Mouse (Mus musculus): ENCODE measurements around the gene Slc35b2. TPM values are rescaled to one million over a fixed set of nuclear protein-coding genes. Genes with fewer than 3 reads are reported as not detected.

The Slc35b2 gene
- polyA plus RNA-seq (2015; fragmentation: Nextera tagmentation; extraction: Ambion mirVana), result 143 and 167 TPM in 2 replicates

DNA sequence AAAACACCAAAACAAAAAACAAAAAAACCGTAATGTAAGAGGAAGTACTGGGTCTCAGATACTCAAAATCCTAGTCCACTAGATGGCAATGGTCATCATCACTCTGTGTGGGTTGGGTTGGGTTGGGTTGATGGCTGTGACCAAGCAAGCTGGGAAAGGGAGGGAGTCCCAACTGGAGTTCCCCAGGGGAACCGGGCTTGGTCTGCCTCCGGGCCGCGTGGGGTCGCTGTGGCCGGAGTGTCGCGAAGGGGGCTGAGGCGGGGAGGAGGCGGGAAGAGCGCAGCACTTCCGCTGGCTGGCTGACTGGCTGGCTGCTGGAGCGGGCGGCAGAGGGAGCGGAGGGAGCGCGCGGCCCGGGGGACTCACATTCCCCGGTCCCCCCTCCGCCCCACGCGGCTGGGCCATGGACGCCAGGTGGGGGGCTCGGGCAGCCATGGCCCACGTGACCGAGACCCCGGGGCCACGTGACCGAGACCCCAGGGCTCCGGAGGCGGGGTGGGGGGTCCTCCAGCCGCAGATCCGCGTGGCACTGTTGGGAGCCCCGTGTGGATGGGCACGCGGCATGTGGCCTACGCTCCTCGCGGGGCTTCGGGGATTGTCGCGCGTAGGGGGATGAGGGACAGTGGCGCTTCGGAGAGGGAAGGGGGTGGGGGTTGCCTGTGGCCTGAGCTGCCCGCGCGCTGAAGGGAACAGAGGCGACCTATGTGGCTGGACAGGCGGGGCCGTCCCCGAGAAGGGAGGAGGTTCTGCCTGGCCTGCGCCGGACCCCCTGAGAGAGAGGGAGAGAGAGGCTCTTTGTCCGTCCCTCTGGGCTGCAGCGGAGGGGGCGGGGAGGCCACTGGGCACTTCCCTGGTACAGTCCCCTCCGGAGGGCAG lies at the start of gene Slc35b2:
Gene Slc35b2 (plus strand): TSS at position 220 of the 876 bp plus-strand sequence.

DNA sequence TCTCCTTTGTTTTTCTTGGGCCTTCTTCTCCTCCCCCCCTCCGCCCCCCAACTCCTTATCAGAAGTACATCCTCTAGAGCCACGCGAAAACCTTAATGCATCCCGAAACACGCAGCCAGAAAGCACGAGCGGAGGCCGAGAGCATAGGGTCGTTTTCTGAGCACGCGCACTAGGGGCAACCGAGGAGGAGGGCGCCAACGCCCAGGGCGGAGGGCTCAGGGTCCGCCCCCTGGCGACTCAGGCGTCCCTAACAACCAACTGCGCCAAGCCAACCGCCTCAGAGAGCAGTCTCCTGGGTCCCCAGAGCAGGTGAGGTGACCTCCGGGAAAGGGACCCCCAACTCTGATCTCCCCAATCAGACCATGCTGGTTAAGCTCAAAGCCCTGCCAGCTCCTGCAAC lies 40.4 kb upstream of the Slc35b2 start, which contains the start of gene Tcte1:
Gene Tcte1 (plus strand): TSS at position 172 of the 400 bp plus-strand sequence.

DNA sequence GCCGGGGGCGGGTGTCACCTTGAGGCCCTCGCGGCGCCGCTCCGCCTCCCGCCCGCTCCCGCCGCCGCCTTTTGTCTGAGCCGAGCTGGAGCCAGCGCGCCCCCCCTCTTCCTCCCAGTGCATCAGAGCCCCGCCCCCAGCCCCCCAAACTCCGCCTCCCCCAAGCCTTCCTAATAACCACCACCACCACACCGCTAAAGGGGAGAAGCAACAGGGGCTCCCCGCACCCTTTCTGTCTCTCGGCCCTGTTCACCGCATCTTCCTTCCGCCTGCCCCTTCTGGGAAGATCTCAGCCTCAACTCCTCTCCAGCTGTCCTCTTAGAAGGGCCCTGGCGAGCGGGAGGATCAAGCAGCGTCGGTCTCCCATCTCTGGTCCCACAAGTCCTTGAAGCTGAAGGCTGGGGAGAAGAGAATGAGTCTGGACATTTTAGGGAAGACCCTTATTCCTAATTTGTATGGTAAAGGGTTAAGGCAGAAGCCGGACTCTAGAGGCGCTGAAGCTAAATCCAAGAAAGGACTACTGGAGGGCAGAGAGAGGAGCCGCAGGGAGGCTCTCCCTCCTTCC lies 14.0 kb upstream of the Slc35b2 start, which contains the start of gene Tmem151b:
Gene Tmem151b (minus strand): TSS at position 61 of the 565 bp plus-strand sequence.

DNA sequence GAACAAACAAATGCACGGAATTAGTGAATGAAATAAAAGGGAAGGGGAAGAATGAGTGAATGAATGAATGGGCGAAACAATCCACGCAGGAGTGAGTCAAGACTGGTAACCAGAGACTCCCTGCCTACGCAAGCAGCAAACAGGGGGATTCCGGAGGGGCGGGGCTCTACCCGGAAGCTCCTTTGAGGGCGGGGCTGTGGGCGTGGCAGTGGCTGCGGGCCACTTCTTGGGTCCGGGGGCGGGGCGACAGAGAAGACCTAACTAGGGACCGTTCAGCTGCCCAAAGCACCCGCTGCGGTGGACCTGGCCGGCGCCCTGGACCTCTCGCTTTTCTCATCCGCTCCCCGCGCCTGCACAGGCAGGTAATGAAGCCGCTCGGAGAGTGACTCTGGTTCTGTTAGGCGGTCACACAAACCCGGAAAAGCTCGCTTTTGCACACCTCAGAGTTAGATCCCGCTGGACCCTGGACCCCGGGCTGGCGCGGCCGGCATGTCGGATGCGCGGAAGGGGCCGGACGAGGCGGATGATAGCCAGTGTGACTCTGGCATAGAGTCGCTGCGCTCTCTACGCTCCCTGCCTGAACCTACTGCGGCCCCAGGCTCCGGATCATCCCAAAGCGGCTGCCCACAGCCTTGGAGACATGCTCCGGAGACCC lies 8.1 kb upstream of the Slc35b2 start, which contains the start of gene Nfkbie:
Gene Nfkbie (plus strand): TSS at position 252 of the 655 bp plus-strand sequence.

DNA sequence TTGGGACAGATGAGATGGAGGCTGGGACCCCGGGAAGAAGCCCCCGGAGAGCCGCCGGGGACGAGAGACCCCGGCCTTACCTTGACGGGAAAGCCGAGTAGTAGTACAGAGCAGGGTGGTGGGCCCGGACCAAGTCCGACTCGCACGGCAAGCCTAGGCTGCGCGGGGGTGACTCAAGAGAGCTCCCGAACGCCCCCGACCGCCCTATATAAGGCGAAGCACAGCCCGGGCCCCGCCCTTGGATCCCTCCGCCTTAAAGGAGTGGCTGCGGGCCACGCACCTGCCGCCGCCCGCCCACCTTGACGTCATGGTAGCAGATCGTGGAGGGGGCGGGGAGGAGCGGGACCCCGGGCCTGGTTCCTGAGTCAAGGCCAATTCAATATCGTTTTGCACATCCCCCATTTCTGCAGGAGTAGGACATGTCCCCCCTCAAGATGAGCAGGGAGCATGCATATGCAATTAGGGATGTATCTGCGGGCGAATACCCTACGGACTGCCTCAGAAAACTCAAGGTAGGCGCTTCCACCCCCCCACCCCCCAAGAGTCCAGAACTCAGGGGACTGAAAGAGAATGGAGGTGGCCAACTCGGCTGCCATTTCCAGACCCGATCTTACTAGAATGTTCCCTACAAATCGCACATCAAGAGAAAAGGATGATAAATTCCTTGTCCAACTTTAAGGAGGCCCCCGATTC lies 9.6 kb downstream of the Slc35b2 start, which contains the start of gene Hsp90ab1:
Gene Hsp90ab1 (minus strand): TSS at position 185 of the 693 bp plus-strand sequence.

GRCm38 (mm10) chr17:45599446-45600242 lies 36.0 kb downstream of the Slc35b2 start, which contains the start of gene Slc29a1:
Gene Slc29a1 (minus strand): TSS chr17:45599606.

GRCm38 (mm10) chr17:45601877-45602304 lies 38.2 kb downstream of the Slc35b2 start, which contains the start of gene Mymx:
Gene Mymx (minus strand): TSS chr17:45602102.

Other genes starting within 250 kb of the Slc35b2 start
- 24.7 and 31.6 TPM in 2 replicates for gene Cdc5l, start 130.1 kb upstream of the Slc35b2 start, polyA plus RNA-seq (2015; fragmentation: Nextera tagmentation; extraction: Ambion mirVana)
- 0.39 and 2.3 TPM in 2 replicates for gene Spats1, start 88.5 kb upstream of the Slc35b2 start, polyA plus RNA-seq (2015; fragmentation: Nextera tagmentation; extraction: Ambion mirVana)
- gene Aars2, start 57.0 kb upstream of the Slc35b2 start, polyA plus RNA-seq (2015; fragmentation: Nextera tagmentation; extraction: Ambion mirVana), result 5.1 and 8.6 TPM in 2 replicates
- 0.06 and 0.47 TPM in 2 replicates for gene Tcte1, start 40.4 kb upstream of the Slc35b2 start, polyA plus RNA-seq (2015; fragmentation: Nextera tagmentation; extraction: Ambion mirVana)
- gene Tmem151b, start 14.2 kb upstream of the Slc35b2 start, polyA plus RNA-seq (2015; fragmentation: Nextera tagmentation; extraction: Ambion mirVana), result 1.2 and 5.1 TPM in 2 replicates
- 3.6 and 4.3 TPM in 2 replicates for gene Nfkbie, start 8.2 kb upstream of the Slc35b2 start, polyA plus RNA-seq (2015; fragmentation: Nextera tagmentation; extraction: Ambion mirVana)
- gene Hsp90ab1, start 9.4 kb downstream of the Slc35b2 start, polyA plus RNA-seq (2015; fragmentation: Nextera tagmentation; extraction: Ambion mirVana), result 726 and 876 TPM in 2 replicates
- 94.3 and 154 TPM in 2 replicates for gene Slc29a1, start 35.7 kb downstream of the Slc35b2 start, polyA plus RNA-seq (2015; fragmentation: Nextera tagmentation; extraction: Ambion mirVana)
- 0.17 and 0.74 TPM in 2 replicates for gene Mymx, start 38.2 kb downstream of the Slc35b2 start, polyA plus RNA-seq (2015; fragmentation: Nextera tagmentation; extraction: Ambion mirVana)
- gene Capn11, start 95.5 kb downstream of the Slc35b2 start, polyA plus RNA-seq (2015; fragmentation: Nextera tagmentation; extraction: Ambion mirVana), result 0.10 and 0.76 TPM in 2 replicates
- gene Mrpl14, start 122.4 kb downstream of the Slc35b2 start, polyA plus RNA-seq (2015; fragmentation: Nextera tagmentation; extraction: Ambion mirVana), result 265 and 310 TPM in 2 replicates
- gene Tmem63b, start 123.0 kb downstream of the Slc35b2 start, polyA plus RNA-seq (2015; fragmentation: Nextera tagmentation; extraction: Ambion mirVana), result 26.0 and 27.7 TPM in 2 replicates
- not detected in 2 replicates for gene 1600014C23Rik, start 170.0 kb downstream of the Slc35b2 start, polyA plus RNA-seq (2015; fragmentation: Nextera tagmentation; extraction: Ambion mirVana)